Mouse (Mus musculus) ES-Bruce4 (cell line): ENCODE data around the gene Minar1.

Source experiments
- CTCF ChIP-seq: IDR thresholded peaks from one replicate; pipeline ENCODE4 v1.8.1; 2011; ENCODE audit warnings: low read depth, low read length
- POLR2A ChIP-seq: IDR thresholded peaks from one replicate; pipeline ENCODE4 v1.8.1; 2011; ENCODE audit warnings: low read length; ENCODE audit not compliant: insufficient read depth

DNA sequence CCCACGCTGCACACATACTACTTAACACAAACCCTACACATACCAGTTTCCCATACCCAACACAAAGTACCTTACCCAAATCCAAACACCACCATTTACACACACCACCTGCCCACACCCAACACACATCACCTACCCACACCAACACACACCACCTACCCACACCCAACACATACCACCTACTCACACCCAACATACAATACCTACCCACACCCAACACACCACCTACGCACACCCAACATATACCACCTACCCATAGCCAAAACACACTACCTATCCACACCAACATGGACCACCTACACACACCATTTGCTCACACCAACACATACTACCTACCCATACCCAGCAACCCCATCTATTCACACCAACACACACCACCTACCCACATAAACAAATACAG lies 6.0 kb downstream of the Minar1 start:
- TF ChIP-seq POLR2A (no peak), CTCF (no peak)
